ENCODE assay signal across 20 mouse cellular contexts in genomic region chr8:84261098-84261497, GRCm38 (mm10). TPM values are rescaled to one million over a fixed set of nuclear protein-coding genes. Genes with fewer than 3 reads are reported as not detected.
DNase-seq lines count a peak whose midpoint lies in the region; TF ChIP-seq lines count a peak whose summit lies in the region.
"Had no signal": no experiment of that assay in that cellular context is flagged by ENCODE, and none has a peak within 500 bp of the region (broad histone marks: within the 10 kb centered on the region; RNA-seq: fewer than 3 reads in every experiment).

No protein-coding gene starts in this region.

- H3K27ac ChIP-seq in gastrocnemius, adult 2 months: no peak overlapping the region
- H3K27ac ChIP-seq: embryonic facial prominence, embryonic 10.5 days; embryonic facial prominence, embryonic 12.5 days; forebrain, embryonic 13.5 days; forebrain, embryonic 15.5 days had no signal

- TF ChIP-seq CTCF in gastrocnemius, adult 2 months (IDR thresholded peaks at IDR 0.05): no peak

- H3K4me3 ChIP-seq in gastrocnemius, adult 2 months: no peak overlapping the region
- H3K4me3 ChIP-seq: embryonic facial prominence, embryonic 10.5 days; embryonic facial prominence, embryonic 12.5 days; forebrain, embryonic 13.5 days; forebrain, embryonic 15.5 days had no signal

- peak; percentile 7 for DNase-seq in gastrocnemius, adult 2 months
- DNase-seq in gastrocnemius, postnatal 4 days (ENCODE audit: low spot score in 2 of 2): no peak
- peak; percentile 40 for DNase-seq in layer of hippocampus, adult 9-11 months
- DNase-seq in layer of hippocampus, postnatal 10 days (ENCODE audit: low spot score in 2 of 2): no peak
- peak; percentile 39 to 51 for DNase-seq in right cerebral cortex, adult 2 months (ENCODE audit: low spot score in 2 of 2)
- no peak for DNase-seq in right cerebral cortex, postnatal 4 days
- peak; percentile 66 for DNase-seq in telencephalon, adult 2 months (ENCODE audit: low read depth, low spot score)
- DNase-seq in lung, postnatal 4 days: no peak
- DNase-seq: adrenal gland, adult 2 months; adrenal gland, postnatal 10 days; adrenal gland, postnatal 25 days; cerebellum, adult 11-12 months; cerebellum, adult 2 months; cerebellum, adult 9-10 months; cerebellum, postnatal 10 days; cerebellum, postnatal 25 days had no signal

- intact Hi-C loops in gastrocnemius, adult 2 months (cut with DNase I): no loop called here

RNA-seq across cellular contexts. Expression of gene Mri1, which starts 4.0 kb away (rescaled TPM):
- 10 to 100 TPM; 14.0 to 15.9 TPM for total RNA-seq in gastrocnemius, adult 2 months (2021)
- 10 to 100 TPM; 18.8 to 27.0 TPM for total RNA-seq in gastrocnemius, postnatal 4 days (2021)
- total RNA-seq in layer of hippocampus, postnatal 10 days (2021): 10 to 100 TPM; 27.4 to 29.0 TPM

RNA-seq across cellular contexts. Expression of gene Ccdc130, which starts 9.1 kb away (rescaled TPM):
- total RNA-seq in gastrocnemius, adult 2 months (2021): 1 to 10 TPM; 7.7 to 9.1 TPM
- 10 to 100 TPM; 11.2 to 15.1 TPM for total RNA-seq in gastrocnemius, postnatal 4 days (2021)
- total RNA-seq in layer of hippocampus, postnatal 10 days (2021): 10 to 100 TPM; 22.1 to 25.5 TPM

RNA-seq across cellular contexts. Expression of gene D8Ertd738e, which starts 11.6 kb away (rescaled TPM):
- 100 to 1,000 TPM; 187 to 222 TPM for total RNA-seq in gastrocnemius, adult 2 months (2021)
- 100 to 1,000 TPM; 197 to 218 TPM for total RNA-seq in gastrocnemius, postnatal 4 days (2021)
- total RNA-seq in layer of hippocampus, postnatal 10 days (2021): 100 to 1,000 TPM; 138 to 140 TPM

RNA-seq across cellular contexts. Expression of gene Zswim4, which starts 24.2 kb away (rescaled TPM):
- 1 to 10 TPM; 5.2 to 8.6 TPM for total RNA-seq in gastrocnemius, adult 2 months (2021)
- total RNA-seq in gastrocnemius, postnatal 4 days (2021): 1 to 10 TPM; 9.5 to 9.8 TPM
- total RNA-seq in layer of hippocampus, postnatal 10 days (2021): 10 to 100 TPM; 18.0 to 18.3 TPM

Comparison
In these comparisons a context has a peak if more than half of its experiments do, and no peak if none do; other contexts are left out.
1. DNase-seq: peak in gastrocnemius, adult 2 months (single experiment), layer of hippocampus, adult 9-11 months (single experiment), right cerebral cortex, adult 2 months (2 of 2) and telencephalon, adult 2 months (single experiment); none in gastrocnemius, postnatal 4 days (0 of 2), layer of hippocampus, postnatal 10 days (0 of 2), right cerebral cortex, postnatal 4 days (single experiment) and lung, postnatal 4 days (0 of 2).